Mouse (Mus musculus) forebrain, postnatal 0 days (tissue): ENCODE data around the gene Abca7. TPM values are rescaled to one million over a fixed set of nuclear protein-coding genes. Genes with fewer than 3 reads are reported as not detected.

Experiments
- ATAC-seq: fragments of 200-750 bp; cut with Nextera tagmentation; 2 replicates; pipeline ENCODE4 v1.8.0; 2017; ENCODE audit warnings: mild to moderate bottlenecking, moderate library complexity
- DNase-seq: peaks from one replicate; pipeline ENCODE4 v3.0.0-alpha.2; 2015
- H3K27ac ChIP-seq: fragments of 300-500 bp; sonication (generic); 2 replicates; pipeline ENCODE4 v1.5.1; 2014; ENCODE audit warnings: low read depth, mild to moderate bottlenecking, antibody characterized with exemption, low read length, moderate library complexity, mixed read lengths
- H3K27me3 ChIP-seq: fragments of 300-500 bp; sonication (generic); 2 replicates; pipeline ENCODE4 v1.6.1; 2014; ENCODE audit warnings: mild to moderate bottlenecking, low read length, mixed read lengths; ENCODE audit not compliant: insufficient read depth
- H3K36me3 ChIP-seq: fragments of 300-500 bp; sonication (generic); 2 replicates; pipeline ENCODE4 v1.6.1; 2014; ENCODE audit warnings: mild to moderate bottlenecking, moderate library complexity; ENCODE audit not compliant: insufficient read depth
- H3K4me1 ChIP-seq: fragments of 300-500 bp; sonication (generic); 2 replicates; pipeline ENCODE4 v1.6.1; 2014; ENCODE audit warnings: antibody characterized with exemption; ENCODE audit not compliant: insufficient read depth
- H3K4me2 ChIP-seq: fragments of 300-500 bp; sonication (generic); 2 replicates; pipeline ENCODE4 v1.6.1; 2014; ENCODE audit warnings: low read depth, mild to moderate bottlenecking, moderate library complexity
- H3K4me3 ChIP-seq: fragments of 300-500 bp; sonication (generic); 2 replicates; pipeline ENCODE4 v1.5.1; 2014; ENCODE audit warnings: low read depth, low read length, mixed read lengths
- H3K9ac ChIP-seq: fragments of 300-500 bp; sonication (generic); 2 replicates; pipeline ENCODE4 v1.6.1; 2014; ENCODE audit warnings: mild to moderate bottlenecking
- H3K9me3 ChIP-seq: fragments of 300-500 bp; sonication (generic); 2 replicates; pipeline ENCODE4 v1.6.1; 2016; ENCODE audit warnings: low read length
- CTCF ChIP-seq: sonication (generic); IDR thresholded peaks from 2 replicates; pipeline ENCODE4 v1.5.1; 2016; ENCODE audit warnings: antibody characterized with exemption, control low read depth, low read depth
- WGBS: fragments of 180-500 bp; shearing (Covaris S2); extraction: QIAGEN DNeasy Blood & Tissue Kit; methylation state at CpG from one replicate; pipeline ENCODE4 v1.1.7; 2014; 5-methylcytosine and 5-hydroxymethylcytosine counted together
- polyA plus RNA-seq: library from polyadenylated mRNA; unstranded; fragments of >200 nt; fragmentation: Nextera tagmentation; extraction: Ambion mirVana; gene quantifications from 2 replicates; pipeline ENCODE4 v1.2.1, GENCODE M21; 2015
- total RNA-seq: library from RNA; depleted of rRNA; stranded (reverse); fragments of >200 nt; gene quantifications from 2 replicates; pipeline ENCODE4 v1.2.3, GENCODE M21; 2014

Gene Abca7
- total and polyA plus RNA-seq, 2 experiments from 2014 or later: 1.1 to 6.1 TPM

DNA sequence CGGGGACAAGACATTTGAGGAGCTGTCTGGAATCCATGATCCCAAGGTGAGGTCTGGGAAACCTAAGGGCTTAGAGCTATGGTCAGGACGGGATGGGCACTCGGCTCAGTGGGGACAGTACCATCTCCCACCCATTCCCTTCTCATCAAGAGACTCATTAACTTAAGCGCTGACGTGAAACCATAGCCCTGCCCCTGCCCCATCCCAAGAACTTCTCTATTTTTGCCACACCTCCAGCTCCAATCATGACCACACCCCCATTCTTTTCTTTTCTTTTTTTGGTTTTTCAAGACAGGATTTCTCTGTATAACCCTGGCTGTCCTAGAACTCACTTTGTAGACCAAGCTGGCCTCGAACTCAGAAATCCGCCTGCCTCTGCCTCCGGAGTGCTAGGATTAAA lies 21.6 kb upstream of the Abca7 start:
- DNase-seq: no peak
- 89% methylated on average over 8 of the region's 8 CpGs for WGBS

DNA sequence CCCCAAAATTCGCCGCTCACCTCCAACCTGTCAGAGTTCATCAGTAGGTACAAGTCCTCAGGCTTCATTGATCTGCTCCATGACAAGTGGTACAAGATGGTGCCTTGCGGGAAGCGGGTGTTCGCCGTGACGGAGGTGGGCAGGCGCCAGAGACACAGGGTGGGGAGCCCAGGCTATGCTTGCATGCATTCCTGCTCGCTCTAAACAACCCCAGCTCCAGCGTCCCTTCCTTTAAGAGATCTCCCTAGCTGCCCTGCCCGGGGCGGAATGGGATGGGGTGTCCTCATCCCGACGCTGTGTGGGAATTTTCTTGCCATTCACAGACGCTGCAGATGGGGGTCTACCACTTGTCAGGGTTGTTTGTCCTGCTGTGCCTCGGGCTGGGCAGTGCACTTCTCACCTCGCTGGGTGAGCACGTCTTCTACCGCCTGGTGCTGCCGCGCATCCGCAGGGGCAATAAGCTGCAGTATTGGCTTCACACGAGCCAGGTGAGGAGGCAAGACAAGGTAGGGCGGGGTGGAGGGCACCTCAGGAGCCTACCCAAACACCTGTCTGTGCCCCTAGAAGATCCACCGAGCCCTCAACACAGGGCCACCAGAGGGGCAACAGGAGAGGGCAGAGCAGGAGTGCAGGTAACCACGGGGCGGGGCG lies 20.1 kb upstream of the Abca7 start:
- Histone ChIP-seq H3K36me3 (peaks cover 45% of the 10 kb centered on the region), H3K27ac (no peak overlapping the region), H3K4me3 (no peak overlapping the region), H3K9ac (no peak overlapping the region), H3K9me3 (no peaks in the 10 kb centered on the region), H3K4me1 (no peaks in the 10 kb centered on the region), H3K4me2 (no peak overlapping the region), H3K27me3 (peaks cover 11% of the 10 kb centered on the region)
- DNase-seq (no peak), ATAC-seq (no peak)
- TF ChIP-seq CTCF: no peak
- 90% methylated on average over 27 of the region's 28 CpGs for WGBS

More for the DNA sequence above, 21.6 kb upstream of the Abca7 start:
- ATAC-seq: no peak
- TF ChIP-seq CTCF: no peak
- Histone ChIP-seq H3K4me2 (no peak overlapping the region), H3K36me3 (peaks cover 45% of the 10 kb centered on the region), H3K27me3 (peaks cover 12% of the 10 kb centered on the region), H3K9ac (no peak overlapping the region), H3K4me1 (no peaks in the 10 kb centered on the region), H3K27ac (no peak overlapping the region), H3K9me3 (no peaks in the 10 kb centered on the region), H3K4me3 (no peak overlapping the region)

DNA sequence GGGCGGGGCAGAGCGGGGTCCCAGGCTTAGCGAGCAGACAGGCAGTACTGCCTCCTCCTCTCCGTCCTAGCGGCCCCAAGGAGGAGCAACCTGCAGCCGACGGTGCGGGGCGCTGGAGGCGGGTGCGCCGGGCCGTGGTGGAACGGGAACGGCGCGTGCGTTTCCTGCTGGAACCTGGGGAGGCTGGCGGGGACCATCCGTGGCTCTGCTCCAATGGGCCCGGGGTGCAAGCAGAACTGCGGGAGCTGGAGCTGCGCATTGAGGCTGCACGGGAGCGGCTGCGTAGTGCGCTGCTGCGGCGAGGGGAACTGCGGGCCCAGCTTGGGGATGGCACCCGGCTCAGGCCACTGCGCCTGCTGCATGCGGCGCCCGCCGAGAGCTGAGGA lies 19.6 kb upstream of the Abca7 start:
- H3K9me3 ChIP-seq: no peaks in the 10 kb centered on the region
- no peak for ATAC-seq
- peaks cover 6% of the 10 kb centered on the region for H3K27me3 ChIP-seq
- TF ChIP-seq CTCF: no peak
- DNase-seq: no peak
- H3K4me2 ChIP-seq: no peak overlapping the region
- WGBS: 79% methylated on average over 29 of the region's 36 CpGs
- peaks cover 45% of the 10 kb centered on the region for H3K36me3 ChIP-seq
- H3K4me1 ChIP-seq: no peaks in the 10 kb centered on the region
- no peak overlapping the region for H3K27ac ChIP-seq
- no peak overlapping the region for H3K4me3 ChIP-seq
- no peak overlapping the region for H3K9ac ChIP-seq

DNA sequence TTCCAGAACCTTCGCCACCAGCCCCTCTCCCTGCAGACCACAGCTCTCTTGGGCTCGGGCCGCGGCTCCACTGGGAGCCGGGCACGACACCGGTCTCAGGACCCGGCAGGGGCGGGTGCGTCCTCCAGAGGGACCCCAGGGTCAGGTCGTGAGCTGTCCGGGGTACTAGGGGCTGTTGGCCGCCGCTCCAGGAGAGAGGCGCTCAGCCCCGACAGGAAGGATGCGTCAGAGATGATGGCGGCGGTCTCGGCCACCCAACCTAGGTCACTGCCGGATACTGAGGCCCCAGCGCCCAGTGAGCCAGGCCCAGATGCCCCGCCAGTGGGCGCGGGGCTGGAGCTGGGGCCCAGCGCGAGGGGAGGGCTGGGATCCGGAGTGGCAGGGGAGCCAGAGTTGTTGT lies 19.0 kb upstream of the Abca7 start:
- H3K9ac ChIP-seq: no peak overlapping the region
- DNase-seq: no peak
- H3K4me1 ChIP-seq: no peaks in the 10 kb centered on the region
- H3K27ac ChIP-seq: no peak overlapping the region
- 86% methylated on average over 28 of the region's 28 CpGs for WGBS
- H3K27me3 ChIP-seq: no peaks in the 10 kb centered on the region
- ATAC-seq: no peak
- no peak for TF ChIP-seq CTCF
- H3K9me3 ChIP-seq: no peaks in the 10 kb centered on the region
- H3K4me3 ChIP-seq: no peak overlapping the region
- H3K36me3 ChIP-seq: peaks cover 45% of the 10 kb centered on the region
- no peak overlapping the region for H3K4me2 ChIP-seq

DNA sequence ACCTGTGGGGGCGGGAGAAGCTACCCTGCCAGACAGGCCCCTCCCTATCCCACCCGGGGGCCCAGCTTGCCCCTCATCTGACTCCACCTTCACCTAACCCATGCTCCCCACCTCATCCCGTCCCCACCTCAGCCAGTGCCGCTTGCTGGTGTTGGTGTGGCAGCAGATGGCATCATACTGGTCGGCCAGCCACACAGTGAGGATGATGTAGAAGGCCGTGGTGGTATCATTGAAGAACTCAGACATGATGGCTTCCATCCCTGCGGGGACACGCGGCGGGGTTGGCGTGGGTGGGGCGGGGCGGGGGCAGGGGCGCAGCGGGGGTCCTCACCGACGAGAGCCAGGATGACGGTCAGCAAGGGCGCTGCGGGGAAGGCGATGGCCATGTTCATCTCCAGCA lies 18.2 kb upstream of the Abca7 start:
- no peaks in the 10 kb centered on the region for H3K27me3 ChIP-seq
- peaks cover 3% of the 10 kb centered on the region; the same call in 1 of the 2 replicates for H3K4me1 ChIP-seq
- H3K9me3 ChIP-seq: no peaks in the 10 kb centered on the region
- ATAC-seq (no peak), DNase-seq (no peak)
- WGBS: 91% methylated on average over 21 of the region's 21 CpGs
- no peak overlapping the region for H3K27ac ChIP-seq
- no peak overlapping the region for H3K4me2 ChIP-seq
- H3K9ac ChIP-seq: no peak overlapping the region
- H3K36me3 ChIP-seq: peaks cover 45% of the 10 kb centered on the region
- no peak for TF ChIP-seq CTCF
- H3K4me3 ChIP-seq: no peak overlapping the region

DNA sequence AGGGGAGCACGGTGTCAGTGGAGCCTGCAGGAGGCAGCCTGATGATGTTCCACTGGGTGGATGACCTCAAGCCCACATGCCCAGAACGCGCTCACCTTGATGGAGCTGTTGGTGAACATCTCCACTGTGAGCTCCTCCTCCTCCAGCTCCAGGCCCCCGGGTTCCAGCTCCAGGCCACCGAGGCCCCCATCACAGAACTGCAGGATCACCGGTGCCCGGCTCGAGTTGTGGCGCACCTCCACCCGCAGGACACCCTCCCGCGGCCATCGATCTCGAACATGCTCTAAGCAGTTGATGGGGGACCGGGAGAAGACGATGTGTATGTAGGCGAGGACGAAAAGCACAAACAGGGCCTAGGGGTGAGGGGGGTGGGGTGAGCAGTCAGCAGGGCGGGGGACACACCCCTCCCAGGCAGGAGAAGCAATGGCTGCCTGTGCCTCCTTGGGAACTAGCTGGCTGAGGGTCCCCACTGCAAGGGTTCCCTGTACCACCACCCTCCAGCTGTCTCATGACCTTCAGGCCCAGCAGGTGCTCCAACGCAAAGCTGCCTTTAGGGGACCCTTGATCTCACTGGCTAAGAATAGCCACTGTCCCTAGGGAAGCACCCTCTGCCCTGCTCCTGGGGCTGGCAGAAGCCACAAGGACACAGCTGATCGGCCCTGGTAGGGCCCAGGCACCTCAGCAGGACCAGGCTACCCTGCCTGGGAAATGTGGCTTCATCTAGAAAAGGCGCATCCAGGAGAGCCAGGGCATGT lies 16.7 kb upstream of the Abca7 start:
- Histone ChIP-seq H3K27me3 (no peaks in the 10 kb centered on the region), H3K4me1 (peaks cover 8% of the 10 kb centered on the region; the same call in 1 of the 2 replicates), H3K4me2 (no peak overlapping the region), H3K9me3 (no peaks in the 10 kb centered on the region), H3K36me3 (peaks cover 45% of the 10 kb centered on the region), H3K4me3 (no peak overlapping the region), H3K9ac (no peak overlapping the region), H3K27ac (no peak overlapping the region)
- DNase-seq: no peak
- 92% methylated on average over 22 of the region's 22 CpGs for WGBS
- TF ChIP-seq CTCF: no peak
- ATAC-seq: no peak

DNA sequence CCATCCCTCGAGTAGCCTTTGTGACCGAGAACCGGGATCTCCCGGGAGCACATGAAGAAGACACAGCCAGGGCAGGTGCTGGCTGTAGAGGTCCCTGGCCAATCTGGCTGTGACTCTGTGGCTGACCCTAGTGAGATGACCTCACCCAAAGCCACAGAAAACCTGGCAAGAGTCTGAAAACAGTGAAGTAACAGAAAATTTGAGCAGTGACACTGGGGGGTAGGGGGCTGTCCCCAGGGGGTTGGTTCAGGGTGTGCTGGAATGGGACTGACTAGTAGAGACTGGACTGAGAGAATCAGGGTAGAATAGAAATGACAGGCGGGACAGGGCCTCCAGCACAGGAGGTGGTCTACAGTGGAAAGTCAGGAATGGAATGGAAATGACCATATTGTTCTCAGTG lies 13.1 kb upstream of the Abca7 start:
- no peaks in the 10 kb centered on the region for H3K9me3 ChIP-seq
- H3K4me2 ChIP-seq: peak overlapping the region; percentile 93
- H3K4me3 ChIP-seq: peak overlapping the region; percentile 77
- H3K27ac ChIP-seq: peak overlapping the region; percentile 96
- WGBS: 74% methylated on average over 5 of the region's 5 CpGs
- peaks cover 11% of the 10 kb centered on the region for H3K27me3 ChIP-seq
- peaks cover 13% of the 10 kb centered on the region for H3K36me3 ChIP-seq
- H3K4me1 ChIP-seq: peaks cover 14% of the 10 kb centered on the region; the same call in 1 of the 2 replicates
- DNase-seq (no peak), ATAC-seq (no peak)
- TF ChIP-seq CTCF: no peak
- H3K9ac ChIP-seq: peak overlapping the region; percentile 66
